Mouse (Mus musculus) heart, postnatal 0 days (tissue): ENCODE data around the gene Prpf40b. TPM values are rescaled to one million over a fixed set of nuclear protein-coding genes. Genes with fewer than 3 reads are reported as not detected.

Experiments used
- ATAC-seq: fragments of 200-750 bp; cut with Nextera tagmentation; 2 replicates; pipeline ENCODE4 v1.8.0; 2017; ENCODE audit warnings: low read depth, moderate number of reproducible peaks, moderate library complexity; ENCODE audit not compliant: insufficient read depth
- DNase-seq: peaks from one replicate; pipeline ENCODE4 v3.0.0-alpha.2; 2016; ENCODE audit warnings: low spot score
- H3K27ac ChIP-seq: fragments of 300-500 bp; sonication (generic); 2 replicates; pipeline ENCODE4 v1.5.1; 2014; ENCODE audit warnings: low read depth, mild to moderate bottlenecking
- H3K27me3 ChIP-seq: fragments of 300-500 bp; sonication (generic); 2 replicates; pipeline ENCODE4 v1.6.1; 2014; ENCODE audit warnings: low read length, mixed read lengths; ENCODE audit not compliant: control insufficient read depth, insufficient read depth
- H3K36me3 ChIP-seq: fragments of 300-500 bp; sonication (generic); replicated peaks from 2 replicates; pipeline ENCODE4 v1.6.1; 2014; ENCODE audit warnings: low read length, mixed read lengths; ENCODE audit not compliant: control insufficient read depth, insufficient read depth
- H3K4me1 ChIP-seq: fragments of 300-500 bp; sonication (generic); 2 replicates; pipeline ENCODE4 v1.6.1; 2014; ENCODE audit warnings: antibody characterized with exemption; ENCODE audit not compliant: control insufficient read depth, insufficient read depth
- H3K4me2 ChIP-seq: fragments of 300-500 bp; sonication (generic); 2 replicates; pipeline ENCODE4 v1.6.1; 2014; ENCODE audit warnings: low read depth, mild to moderate bottlenecking, low read length, moderate library complexity
- H3K4me3 ChIP-seq: fragments of 300-500 bp; sonication (generic); 2 replicates; pipeline ENCODE4 v1.5.1; 2014; ENCODE audit warnings: low read depth, low read length
- H3K9ac ChIP-seq: fragments of 300-500 bp; sonication (generic); replicated peaks from 2 replicates; pipeline ENCODE4 v1.6.1; 2014; ENCODE audit warnings: low read depth, low read length, mixed read lengths
- H3K9me3 ChIP-seq: fragments of 300-500 bp; sonication (generic); replicated peaks from 2 replicates; pipeline ENCODE4 v1.6.1; 2016; ENCODE audit warnings: low read length; ENCODE audit not compliant: control insufficient read depth
- CTCF ChIP-seq: IDR thresholded peaks from 2 replicates; pipeline ENCODE4 v1.5.1; 2016; ENCODE audit warnings: antibody characterized with exemption, control low read depth, low read depth
- EP300 ChIP-seq: IDR thresholded peaks from 2 replicates; pipeline ENCODE4 v1.6.1; 2016; ENCODE audit warnings: antibody characterized with exemption, low read depth
- WGBS: fragments of 180-500 bp; shearing (Covaris S2); extraction: QIAGEN DNeasy Blood & Tissue Kit; methylation state at CpG from one replicate; pipeline ENCODE4 v1.1.7; 2014; 5-methylcytosine and 5-hydroxymethylcytosine counted together
- polyA plus RNA-seq: library from polyadenylated mRNA; unstranded; fragments of >200 nt; fragmentation: Nextera tagmentation; extraction: Ambion mirVana; gene quantifications from 2 replicates; pipeline ENCODE4 v1.2.1, GENCODE M21; 2015
- total RNA-seq: library from RNA; depleted of rRNA; stranded (reverse); fragments of >200 nt; gene quantifications from 2 replicates; pipeline ENCODE4 v1.2.3, GENCODE M21; 2014; ENCODE audit warnings: low replicate concordance

Prpf40b gene
- total and polyA plus RNA-seq, 2 experiments from 2014 or later, result 25.4 to 27.4 TPM

DNA sequence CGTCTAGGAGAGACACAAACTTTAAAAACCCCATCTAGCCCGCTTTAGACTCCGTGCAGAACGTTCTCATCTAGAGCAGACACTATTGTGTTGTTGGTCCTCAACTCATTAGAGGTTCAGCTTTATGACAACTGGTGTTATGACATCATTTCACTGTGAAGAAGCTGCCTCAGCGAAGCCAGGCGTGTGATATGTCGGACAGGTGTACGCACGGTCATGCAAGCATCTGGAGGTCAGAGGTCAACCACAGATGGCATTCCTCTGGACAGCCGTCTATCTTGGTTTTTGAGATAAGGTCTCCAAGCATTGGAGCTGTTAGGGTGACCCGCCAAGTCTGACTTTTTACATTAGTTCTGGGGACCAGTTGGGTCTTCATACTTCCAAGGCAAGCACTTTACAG lies 4.3 kb upstream of the Prpf40b start:
- no peak overlapping the region for H3K27ac ChIP-seq
- H3K9ac ChIP-seq, result no peak overlapping the region
- WGBS, result 76% methylated on average over 11 of the region's 11 CpGs
- H3K36me3 ChIP-seq, result no peaks in the 10 kb centered on the region
- H3K4me3 ChIP-seq, result no peak overlapping the region
- H3K9me3 ChIP-seq, result no peaks in the 10 kb centered on the region
- H3K4me2 ChIP-seq, result no peak overlapping the region
- no peak for DNase-seq
- no peak for TF ChIP-seq EP300
- TF ChIP-seq CTCF, result no peak
- peaks cover 9% of the 10 kb centered on the region for H3K4me1 ChIP-seq
- no peaks in the 10 kb centered on the region for H3K27me3 ChIP-seq
- ATAC-seq, result no peak

DNA sequence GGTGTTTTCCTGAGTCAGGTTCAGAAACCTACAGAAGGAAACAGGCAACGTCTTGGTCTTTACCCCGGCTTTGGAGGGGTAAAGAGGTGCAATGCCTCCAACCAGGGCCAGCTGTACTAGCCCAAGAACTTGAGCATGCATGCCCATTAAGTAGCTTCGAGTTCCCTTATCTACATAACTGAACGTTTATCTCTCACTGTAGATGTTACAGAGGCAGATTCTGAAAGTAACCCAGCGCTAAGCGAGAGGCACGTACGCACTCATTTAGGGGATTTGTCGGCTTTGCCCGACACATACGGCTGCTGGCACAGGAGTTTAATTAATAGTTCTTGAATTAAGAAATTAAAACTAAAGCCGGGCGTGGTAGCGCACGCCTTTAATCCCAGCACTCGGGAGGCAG lies 600 bp upstream of the Prpf40b start:
- no peaks in the 10 kb centered on the region for H3K27me3 ChIP-seq
- peaks cover 14% of the 10 kb centered on the region for H3K4me1 ChIP-seq
- H3K36me3 ChIP-seq, result no peaks in the 10 kb centered on the region
- no peak; the same call in 1 of the 2 replicates for TF ChIP-seq EP300
- TF ChIP-seq CTCF, result no peak
- no peaks in the 10 kb centered on the region for H3K9me3 ChIP-seq
- H3K4me3 ChIP-seq, result peak overlapping the region; percentile 65
- H3K27ac ChIP-seq, result peak overlapping the region; percentile 75; the same call in 1 of the 2 replicates
- peak overlapping the region; percentile 62 for H3K9ac ChIP-seq
- 10% methylated on average over 16 of the region's 16 CpGs for WGBS
- DNase-seq (no peak), ATAC-seq (no peak)
- H3K4me2 ChIP-seq, result peak overlapping the region; percentile 73

- H3K4me3 ChIP-seq, result peak within 1 kb of the TSS; percentile 65
- H3K9ac ChIP-seq, result peak within 1 kb of the TSS; percentile 62
- WGBS, result 1% methylated on average over 17 of the region's 17 CpGs
- H3K4me1 ChIP-seq, result peaks cover 14% of the 10 kb centered on the region
- peak; percentile 6; the same call in 1 of the 2 replicates for ATAC-seq
- H3K27ac ChIP-seq, result peak within 1 kb of the TSS; percentile 75
- TF ChIP-seq EP300 (no peak), CTCF (no peak)
- no peaks in the 10 kb centered on the region for H3K27me3 ChIP-seq
- no peaks in the 10 kb centered on the region for H3K36me3 ChIP-seq
- H3K4me2 ChIP-seq, result peak within 1 kb of the TSS; percentile 73
- peak; percentile 11 for DNase-seq
- H3K9me3 ChIP-seq, result no peaks in the 10 kb centered on the region
Measured at GRCm38 (mm10) chr15:99295484-99295981, 646 bp downstream of the Prpf40b start, which contains the start of gene Fam186b. Gene Fam186b (minus strand): TSS chr15:99295888.

GRCm38 (mm10) chr15:99296213-99296612 lies 1.3 kb downstream of the Prpf40b start:
- TF ChIP-seq EP300, result no peak
- TF ChIP-seq CTCF, result no peak
- Histone ChIP-seq H3K4me1 (peaks cover 14% of the 10 kb centered on the region), H3K4me2 (peak overlapping the region; percentile 73; the same call in 1 of the 2 replicates), H3K9me3 (no peaks in the 10 kb centered on the region), H3K27ac (peak overlapping the region; percentile 75; the same call in 1 of the 2 replicates), H3K9ac (peak overlapping the region; percentile 62; the same call in 1 of the 2 replicates), H3K36me3 (no peaks in the 10 kb centered on the region), H3K4me3 (peak overlapping the region; percentile 65; the same call in 1 of the 2 replicates), H3K27me3 (no peaks in the 10 kb centered on the region)
- DNase-seq (no peak), ATAC-seq (no peak)
- WGBS, result 47% methylated on average over 5 of the region's 5 CpGs

GRCm38 (mm10) chr15:99307476-99307875 lies 12.6 kb downstream of the Prpf40b start:
- no peaks in the 10 kb centered on the region for H3K9me3 ChIP-seq
- H3K27me3 ChIP-seq, result no peaks in the 10 kb centered on the region
- H3K4me3 ChIP-seq, result no peak overlapping the region
- no peak for ATAC-seq
- H3K9ac ChIP-seq, result no peak overlapping the region
- H3K4me2 ChIP-seq, result no peak overlapping the region
- TF ChIP-seq CTCF, result no peak
- no peak for TF ChIP-seq EP300
- peaks cover 85% of the 10 kb centered on the region for H3K36me3 ChIP-seq
- no peak for DNase-seq
- no peak overlapping the region for H3K27ac ChIP-seq
- H3K4me1 ChIP-seq, result no peaks in the 10 kb centered on the region
- WGBS, result 81% methylated on average over 9 of the region's 9 CpGs

GRCm38 (mm10) chr15:99309549-99309948 lies 14.7 kb downstream of the Prpf40b start:
- DNase-seq (no peak), ATAC-seq (no peak)
- no peaks in the 10 kb centered on the region for H3K27me3 ChIP-seq
- H3K36me3 ChIP-seq, result peaks cover 84% of the 10 kb centered on the region
- no peaks in the 10 kb centered on the region for H3K9me3 ChIP-seq
- 82% methylated on average over 9 of the region's 9 CpGs for WGBS
- H3K4me3 ChIP-seq, result no peak overlapping the region
- H3K4me1 ChIP-seq, result no peaks in the 10 kb centered on the region
- no peak for TF ChIP-seq CTCF
- no peak for TF ChIP-seq EP300
- H3K9ac ChIP-seq, result no peak overlapping the region
- no peak overlapping the region for H3K27ac ChIP-seq
- no peak overlapping the region for H3K4me2 ChIP-seq
